Mouse (Mus musculus): ENCODE data around the gene Bclaf3. TPM values are rescaled to one million over a fixed set of nuclear protein-coding genes. Genes with fewer than 3 reads are reported as not detected.
"Not testable (repeated sequence)": the region's sequence is repeated elsewhere in the genome, so short reads cannot be mapped to it uniquely, and the experiment has no call there.

Bclaf3 gene
- polyA plus RNA-seq (2014; fragmentation: Nextera tagmentation; extraction: Ambion mirVana) = 12.1 and 14.1 TPM in 2 replicates

GRCm38 (mm10) chrX:159526388-159526787 lies at the start of gene Bclaf3:
Gene Bclaf3 (plus strand): TSS chrX:159526688.
- H3K27ac ChIP-seq (replicated peaks in 1 of 2; ENCODE audit: control insufficient read depth in 1 of 2, insufficient read depth in 1 of 2, low read depth in 2 of 2, low read length in 2 of 2) = no peak within 1 kb of the TSS
- no peak for ATAC-seq (ENCODE audit: insufficient number of reproducible peaks, insufficient read depth, low FRiP score, low read depth)
- 75% methylated on average over 6 of the region's 6 CpGs for WGBS
- H3K4me1 ChIP-seq (ENCODE audit: control insufficient read depth in 2 of 2, insufficient read depth in 2 of 2, low read length in 2 of 2) = no peaks in the 10 kb centered on the region
- H3K36me3 ChIP-seq (ENCODE audit: control insufficient read depth, insufficient read depth, low read length) = no peaks in the 10 kb centered on the region
- H3K27me3 ChIP-seq (ENCODE audit: control insufficient read depth, insufficient read depth, low read length) = no peaks in the 10 kb centered on the region
- no peak within 1 kb of the TSS for H3K4me2 ChIP-seq (ENCODE audit: low read length)
- no peaks in the 10 kb centered on the region for H3K9me3 ChIP-seq (ENCODE audit: control insufficient read depth, low read length)
- no peak within 1 kb of the TSS for H3K9ac ChIP-seq (ENCODE audit: low read length)
- no peak within 1 kb of the TSS for H3K4me3 ChIP-seq (ENCODE audit: control insufficient read depth in 1 of 2, insufficient read depth in 1 of 2, low read depth in 1 of 2, low read length in 2 of 2)

GRCm38 (mm10) chrX:159478243-159478940 lies 48.1 kb upstream of the Bclaf3 start:
- 54% methylated on average over 4 of the region's 4 CpGs for WGBS
- H3K4me1 ChIP-seq (ENCODE audit: control insufficient read depth in 2 of 2, insufficient read depth in 2 of 2, low read length in 2 of 2); ATAC-seq (ENCODE audit: insufficient number of reproducible peaks, insufficient read depth, low FRiP score, low read depth): not testable (repeated sequence)

GRCm38 (mm10) chrX:159484247-159484646 lies 42.2 kb upstream of the Bclaf3 start:
- H3K9ac ChIP-seq (ENCODE audit: low read length) = no peak overlapping the region
- no peaks in the 10 kb centered on the region for H3K27me3 ChIP-seq (ENCODE audit: control insufficient read depth, insufficient read depth, low read length)
- no peaks in the 10 kb centered on the region for H3K9me3 ChIP-seq (ENCODE audit: control insufficient read depth, low read length)
- no peaks in the 10 kb centered on the region for H3K4me1 ChIP-seq (ENCODE audit: control insufficient read depth in 2 of 2, insufficient read depth in 2 of 2, low read length in 2 of 2)
- H3K27ac ChIP-seq (replicated peaks in 1 of 2; ENCODE audit: control insufficient read depth in 1 of 2, insufficient read depth in 1 of 2, low read depth in 2 of 2, low read length in 2 of 2) = no peak overlapping the region
- H3K36me3 ChIP-seq (ENCODE audit: control insufficient read depth, insufficient read depth, low read length) = no peaks in the 10 kb centered on the region
- H3K4me2 ChIP-seq (ENCODE audit: low read length) = no peak overlapping the region
- WGBS = 70% methylated on average over 1 of the region's 1 CpGs
- no peak for ATAC-seq (ENCODE audit: insufficient number of reproducible peaks, insufficient read depth, low FRiP score, low read depth)
- no peak overlapping the region for H3K4me3 ChIP-seq (ENCODE audit: control insufficient read depth in 1 of 2, insufficient read depth in 1 of 2, low read depth in 1 of 2, low read length in 2 of 2)

More at GRCm38 (mm10) chrX:159478243-159478940, 48.1 kb upstream of the Bclaf3 start:
- H3K27me3 ChIP-seq (ENCODE audit: control insufficient read depth, insufficient read depth, low read length); H3K36me3 ChIP-seq (ENCODE audit: control insufficient read depth, insufficient read depth, low read length); H3K4me3 ChIP-seq (ENCODE audit: control insufficient read depth in 1 of 2, insufficient read depth in 1 of 2, low read depth in 1 of 2, low read length in 2 of 2); H3K27ac ChIP-seq (replicated peaks in 1 of 2; ENCODE audit: control insufficient read depth in 1 of 2, insufficient read depth in 1 of 2, low read depth in 2 of 2, low read length in 2 of 2); H3K9ac ChIP-seq (ENCODE audit: low read length); H3K4me2 ChIP-seq (ENCODE audit: low read length); H3K9me3 ChIP-seq (ENCODE audit: control insufficient read depth, low read length): not testable (repeated sequence)

GRCm38 (mm10) chrX:159503181-159503580 lies 23.3 kb upstream of the Bclaf3 start:
- WGBS = 37% methylated on average over 2 of the region's 2 CpGs
- H3K27me3 ChIP-seq (ENCODE audit: control insufficient read depth, insufficient read depth, low read length) = no peaks in the 10 kb centered on the region
- H3K4me1 ChIP-seq (ENCODE audit: control insufficient read depth in 2 of 2, insufficient read depth in 2 of 2, low read length in 2 of 2) = no peaks in the 10 kb centered on the region
- H3K36me3 ChIP-seq (ENCODE audit: control insufficient read depth, insufficient read depth, low read length) = no peaks in the 10 kb centered on the region
- no peak overlapping the region for H3K9ac ChIP-seq (ENCODE audit: low read length)
- no peak overlapping the region for H3K27ac ChIP-seq (replicated peaks in 1 of 2; ENCODE audit: control insufficient read depth in 1 of 2, insufficient read depth in 1 of 2, low read depth in 2 of 2, low read length in 2 of 2)
- ATAC-seq (ENCODE audit: insufficient number of reproducible peaks, insufficient read depth, low FRiP score, low read depth) = no peak
- H3K4me3 ChIP-seq (ENCODE audit: control insufficient read depth in 1 of 2, insufficient read depth in 1 of 2, low read depth in 1 of 2, low read length in 2 of 2) = no peak overlapping the region
- no peak overlapping the region for H3K4me2 ChIP-seq (ENCODE audit: low read length)
- H3K9me3 ChIP-seq (ENCODE audit: control insufficient read depth, low read length) = no peaks in the 10 kb centered on the region

GRCm38 (mm10) chrX:159508331-159509036 lies 18.0 kb upstream of the Bclaf3 start:
- Histone ChIP-seq H3K36me3 (ENCODE audit: control insufficient read depth, insufficient read depth, low read length) (no peaks in the 10 kb centered on the region), H3K27ac (replicated peaks in 1 of 2; ENCODE audit: control insufficient read depth in 1 of 2, insufficient read depth in 1 of 2, low read depth in 2 of 2, low read length in 2 of 2) (no peak overlapping the region), H3K9ac (ENCODE audit: low read length) (no peak overlapping the region), H3K27me3 (ENCODE audit: control insufficient read depth, insufficient read depth, low read length) (no peaks in the 10 kb centered on the region), H3K4me3 (ENCODE audit: control insufficient read depth in 1 of 2, insufficient read depth in 1 of 2, low read depth in 1 of 2, low read length in 2 of 2) (no peak overlapping the region), H3K4me2 (ENCODE audit: low read length) (no peak overlapping the region), H3K9me3 (ENCODE audit: control insufficient read depth, low read length) (no peaks in the 10 kb centered on the region), H3K4me1 (ENCODE audit: control insufficient read depth in 2 of 2, insufficient read depth in 2 of 2, low read length in 2 of 2) (no peaks in the 10 kb centered on the region)
- ATAC-seq (ENCODE audit: insufficient number of reproducible peaks, insufficient read depth, low FRiP score, low read depth) = no peak
- 60% methylated on average over 19 of the region's 19 CpGs for WGBS

GRCm38 (mm10) chrX:159509042-159509441 lies 17.4 kb upstream of the Bclaf3 start:
- ATAC-seq (ENCODE audit: insufficient number of reproducible peaks, insufficient read depth, low FRiP score, low read depth) = no peak
- Histone ChIP-seq H3K36me3 (ENCODE audit: control insufficient read depth, insufficient read depth, low read length) (no peaks in the 10 kb centered on the region), H3K27ac (replicated peaks in 1 of 2; ENCODE audit: control insufficient read depth in 1 of 2, insufficient read depth in 1 of 2, low read depth in 2 of 2, low read length in 2 of 2) (no peak overlapping the region), H3K4me2 (ENCODE audit: low read length) (no peak overlapping the region), H3K9ac (ENCODE audit: low read length) (no peak overlapping the region), H3K27me3 (ENCODE audit: control insufficient read depth, insufficient read depth, low read length) (no peaks in the 10 kb centered on the region), H3K9me3 (ENCODE audit: control insufficient read depth, low read length) (no peaks in the 10 kb centered on the region), H3K4me3 (ENCODE audit: control insufficient read depth in 1 of 2, insufficient read depth in 1 of 2, low read depth in 1 of 2, low read length in 2 of 2) (no peak overlapping the region), H3K4me1 (ENCODE audit: control insufficient read depth in 2 of 2, insufficient read depth in 2 of 2, low read length in 2 of 2) (no peaks in the 10 kb centered on the region)
- WGBS = 73% methylated on average over 4 of the region's 4 CpGs

- H3K9ac ChIP-seq (ENCODE audit: low read length) = no peak overlapping the region
- H3K9me3 ChIP-seq (ENCODE audit: control insufficient read depth, low read length) = no peaks in the 10 kb centered on the region
- 71% methylated on average over 19 of the region's 19 CpGs for WGBS
- H3K36me3 ChIP-seq (ENCODE audit: control insufficient read depth, insufficient read depth, low read length) = no peaks in the 10 kb centered on the region
- H3K27me3 ChIP-seq (ENCODE audit: control insufficient read depth, insufficient read depth, low read length) = no peaks in the 10 kb centered on the region
- H3K4me2 ChIP-seq (ENCODE audit: low read length) = no peak overlapping the region
- no peak for ATAC-seq (ENCODE audit: insufficient number of reproducible peaks, insufficient read depth, low FRiP score, low read depth)
- no peak overlapping the region for H3K4me3 ChIP-seq (ENCODE audit: control insufficient read depth in 1 of 2, insufficient read depth in 1 of 2, low read depth in 1 of 2, low read length in 2 of 2)
- no peaks in the 10 kb centered on the region for H3K4me1 ChIP-seq (ENCODE audit: control insufficient read depth in 2 of 2, insufficient read depth in 2 of 2, low read length in 2 of 2)
- H3K27ac ChIP-seq (replicated peaks in 1 of 2; ENCODE audit: control insufficient read depth in 1 of 2, insufficient read depth in 1 of 2, low read depth in 2 of 2, low read length in 2 of 2) = no peak overlapping the region
Measured at GRCm38 (mm10) chrX:159509847-159510715, 16.4 kb upstream of the Bclaf3 start.
